Mouse (Mus musculus): ENCODE measurements at regions not wholly inside any gene's neighbourhood (a gene's known extent, or its start where the extent isn't known, plus 50 kb on each side); places are given as distances from the start of the nearest gene placed in this dataset.

GRCm38 (mm10) chr16:62355830-62356270 is 430.8 kb downstream of the Nsun3 start:
- H3K4me2 ChIP-seq (ENCODE audit: low read length), result peak overlapping the region; percentile 13
- no peaks in the 10 kb centered on the region for H3K9me3 ChIP-seq (replicated peaks; ENCODE audit: control insufficient read depth, low read length)
- no peaks in the 10 kb centered on the region for H3K27me3 ChIP-seq (replicated peaks; ENCODE audit: control insufficient read depth, insufficient read depth, low read length)
- H3K9ac ChIP-seq (ENCODE audit: low read length), result no peak overlapping the region
- DNase-seq (ENCODE audit: low spot score) (peak; percentile 88), ATAC-seq (peak; percentile 96)
- H3K4me1 ChIP-seq (ENCODE audit: control insufficient read depth, insufficient read depth, low read length), result no peaks in the 10 kb centered on the region; the same call in 1 of the 2 replicates
- 4% methylated on average over 8 of the region's 8 CpGs for WGBS
- H3K36me3 ChIP-seq (ENCODE audit: control insufficient read depth, insufficient read depth, low read length), result no peaks in the 10 kb centered on the region
- H3K27ac ChIP-seq (ENCODE audit: low read depth, low read length), result no peak overlapping the region
- H3K4me3 ChIP-seq (ENCODE audit: low read depth, low read length), result no peak overlapping the region

- Histone ChIP-seq H3K9ac (ENCODE audit: low read length) (no peak overlapping the region), H3K9me3 (replicated peaks; ENCODE audit: control insufficient read depth, low read length) (no peaks in the 10 kb centered on the region), H3K4me3 (ENCODE audit: low read depth, low read length) (no peak overlapping the region), H3K36me3 (ENCODE audit: control insufficient read depth, insufficient read depth, low read length) (no peaks in the 10 kb centered on the region), H3K4me2 (ENCODE audit: low read length) (no peak overlapping the region), H3K27ac (ENCODE audit: low read depth, low read length) (no peak overlapping the region), H3K27me3 (replicated peaks; ENCODE audit: control insufficient read depth, insufficient read depth, low read length) (no peaks in the 10 kb centered on the region), H3K4me1 (ENCODE audit: control insufficient read depth, insufficient read depth, low read length) (no peaks in the 10 kb centered on the region)
- 29% methylated on average over 5 of the region's 5 CpGs for WGBS
- DNase-seq (ENCODE audit: low spot score) (peak; percentile 34), ATAC-seq (peak; percentile 55; the same call in 1 of the 2 replicates)
These were observed 459.1 kb downstream of the Nsun3 start for GRCm38 (mm10) chr16:62327378-62328036.

GRCm38 (mm10) chr16:62325534-62326244 is 460.9 kb downstream of the Nsun3 start:
- no peaks in the 10 kb centered on the region for H3K9me3 ChIP-seq (replicated peaks; ENCODE audit: control insufficient read depth, low read length)
- no peak overlapping the region for H3K4me2 ChIP-seq (ENCODE audit: low read length)
- no peaks in the 10 kb centered on the region for H3K36me3 ChIP-seq (ENCODE audit: control insufficient read depth, insufficient read depth, low read length)
- no peaks in the 10 kb centered on the region for H3K27me3 ChIP-seq (replicated peaks; ENCODE audit: control insufficient read depth, insufficient read depth, low read length)
- no peak overlapping the region for H3K27ac ChIP-seq (ENCODE audit: low read depth, low read length)
- H3K4me1 ChIP-seq (ENCODE audit: control insufficient read depth, insufficient read depth, low read length), result no peaks in the 10 kb centered on the region
- H3K9ac ChIP-seq (ENCODE audit: low read length), result no peak overlapping the region
- DNase-seq (ENCODE audit: low spot score) (no peak), ATAC-seq (no peak)
- H3K4me3 ChIP-seq (ENCODE audit: low read depth, low read length), result no peak overlapping the region
- 72% methylated on average over 3 of the region's 3 CpGs for WGBS

GRCm38 (mm10) chr16:62322809-62323208 is 463.8 kb downstream of the Nsun3 start:
- Histone ChIP-seq H3K4me1 (ENCODE audit: control insufficient read depth, insufficient read depth, low read length) (no peaks in the 10 kb centered on the region), H3K27ac (ENCODE audit: low read depth, low read length) (no peak overlapping the region), H3K9ac (ENCODE audit: low read length) (no peak overlapping the region), H3K4me3 (ENCODE audit: low read depth, low read length) (no peak overlapping the region), H3K9me3 (replicated peaks; ENCODE audit: control insufficient read depth, low read length) (no peaks in the 10 kb centered on the region), H3K4me2 (ENCODE audit: low read length) (no peak overlapping the region), H3K36me3 (ENCODE audit: control insufficient read depth, insufficient read depth, low read length) (no peaks in the 10 kb centered on the region), H3K27me3 (replicated peaks; ENCODE audit: control insufficient read depth, insufficient read depth, low read length) (no peaks in the 10 kb centered on the region)
- DNase-seq (ENCODE audit: low spot score) (peak; percentile 5), ATAC-seq (no peak)
- WGBS, result 88% methylated on average over 1 of the region's 1 CpGs

- no peaks in the 10 kb centered on the region for H3K4me1 ChIP-seq (ENCODE audit: control insufficient read depth, insufficient read depth, low read length)
- 37% methylated on average over 3 of the region's 3 CpGs for WGBS
These were observed 497.7 kb downstream of the Nsun3 start for GRCm38 (mm10) chr16:62288948-62289347.

More at GRCm38 (mm10) chr16:62288948-62289347, 497.7 kb downstream of the Nsun3 start:
- Histone ChIP-seq H3K4me2 (ENCODE audit: low read length) (no peak overlapping the region), H3K36me3 (ENCODE audit: control insufficient read depth, insufficient read depth, low read length) (no peaks in the 10 kb centered on the region), H3K9ac (ENCODE audit: low read length) (no peak overlapping the region), H3K27ac (ENCODE audit: low read depth, low read length) (no peak overlapping the region), H3K27me3 (replicated peaks; ENCODE audit: control insufficient read depth, insufficient read depth, low read length) (no peaks in the 10 kb centered on the region), H3K4me3 (ENCODE audit: low read depth, low read length) (no peak overlapping the region), H3K9me3 (replicated peaks; ENCODE audit: control insufficient read depth, low read length) (no peaks in the 10 kb centered on the region)
- no peak for ATAC-seq
- no peak for DNase-seq (ENCODE audit: low spot score)
